Mouse (Mus musculus) lung, adult 2 months (tissue): ENCODE results near the gene Susd6.

Experiments used
- CTCF ChIP-seq: fragments of 200-500 bp; IDR thresholded peaks from 2 replicates; pipeline ENCODE4 v1.5.1; 2011; ENCODE audit warnings: mild to moderate bottlenecking, low read length, control low read depth; ENCODE audit not compliant: insufficient read depth
- POLR2A ChIP-seq: fragments of 200-500 bp; IDR thresholded peaks from 2 replicates; pipeline ENCODE4 v1.6.1; 2011; ENCODE audit warnings: low read depth, mild to moderate bottlenecking, control low read depth, low read length, borderline replicate concordance; ENCODE audit errors: extremely low read depth

DNA sequence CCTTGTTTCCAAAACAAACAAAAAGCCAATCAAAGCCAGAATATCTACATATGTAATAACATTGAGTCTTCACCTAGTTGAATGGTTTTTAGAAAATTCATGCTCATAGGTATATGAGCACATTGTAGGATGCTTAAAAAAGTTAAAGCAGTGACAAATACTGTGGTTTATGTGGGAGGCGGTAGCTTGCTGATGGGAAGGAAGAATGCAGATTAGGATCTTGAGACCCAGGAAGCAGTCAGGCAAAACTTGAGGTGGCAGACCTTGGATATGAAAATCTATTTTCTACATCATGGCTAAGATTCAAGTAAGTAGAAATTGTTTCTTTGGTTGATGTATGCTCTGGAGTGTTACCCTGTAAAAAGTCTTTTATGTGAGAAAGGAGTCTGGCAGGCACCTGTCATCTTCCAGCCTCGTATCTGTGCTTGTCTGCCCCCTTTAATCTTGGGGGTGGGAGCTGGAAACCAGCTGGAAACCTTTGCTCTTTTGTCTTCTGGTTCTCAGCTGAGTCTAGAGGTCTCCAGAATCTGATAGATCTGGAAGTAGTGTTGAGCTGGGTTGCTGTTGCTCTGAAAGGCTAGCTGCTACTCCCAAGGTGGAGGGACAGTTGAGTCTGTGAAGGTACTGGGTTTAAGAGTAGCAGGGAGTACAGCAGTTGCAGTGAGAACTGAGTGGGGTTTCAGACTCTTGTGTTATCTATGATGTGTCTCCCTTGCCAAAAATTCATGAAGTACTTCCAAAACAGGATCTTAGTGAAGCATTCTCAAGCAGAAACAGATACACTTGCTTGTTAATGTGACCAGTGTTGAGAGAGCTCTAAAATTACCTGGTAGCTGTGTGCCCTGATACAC is 4.8 kb downstream of the Susd6 start:
- TF ChIP-seq CTCF, result no peak
- TF ChIP-seq POLR2A, result no peak
